Mouse (Mus musculus) R1 (cell line): ENCODE data around the gene Ttc34.

Source experiments
- DNase-seq: peaks from one replicate; pipeline ENCODE4 v3.0.0-alpha.2; 2018; ENCODE audit warnings: low read depth, low spot score

The Ttc34 gene

DNA sequence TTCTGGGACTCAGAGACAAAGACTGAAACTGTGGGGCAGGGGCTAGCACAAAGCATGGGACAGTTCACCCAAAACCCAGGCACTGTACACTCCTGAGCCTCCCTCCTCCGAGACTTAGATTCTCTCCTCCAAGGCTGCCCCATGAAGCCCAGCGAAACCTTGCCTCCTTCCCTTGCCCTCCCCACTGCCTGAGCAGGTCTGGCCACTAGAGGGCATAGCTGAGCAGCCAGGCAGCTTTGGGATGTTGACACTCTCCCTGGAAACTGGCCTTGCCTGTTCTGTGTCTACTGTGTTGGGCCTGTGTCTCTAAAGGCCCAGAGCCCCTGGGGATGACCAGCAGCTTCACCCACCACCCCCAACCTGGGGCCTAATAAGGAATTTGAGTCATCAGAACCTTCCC, at the start of gene Ttc34:
Ttc34 (plus strand) TSS at position 290 of the 400 bp plus-strand sequence.
- peak; percentile 78 for DNase-seq

DNA sequence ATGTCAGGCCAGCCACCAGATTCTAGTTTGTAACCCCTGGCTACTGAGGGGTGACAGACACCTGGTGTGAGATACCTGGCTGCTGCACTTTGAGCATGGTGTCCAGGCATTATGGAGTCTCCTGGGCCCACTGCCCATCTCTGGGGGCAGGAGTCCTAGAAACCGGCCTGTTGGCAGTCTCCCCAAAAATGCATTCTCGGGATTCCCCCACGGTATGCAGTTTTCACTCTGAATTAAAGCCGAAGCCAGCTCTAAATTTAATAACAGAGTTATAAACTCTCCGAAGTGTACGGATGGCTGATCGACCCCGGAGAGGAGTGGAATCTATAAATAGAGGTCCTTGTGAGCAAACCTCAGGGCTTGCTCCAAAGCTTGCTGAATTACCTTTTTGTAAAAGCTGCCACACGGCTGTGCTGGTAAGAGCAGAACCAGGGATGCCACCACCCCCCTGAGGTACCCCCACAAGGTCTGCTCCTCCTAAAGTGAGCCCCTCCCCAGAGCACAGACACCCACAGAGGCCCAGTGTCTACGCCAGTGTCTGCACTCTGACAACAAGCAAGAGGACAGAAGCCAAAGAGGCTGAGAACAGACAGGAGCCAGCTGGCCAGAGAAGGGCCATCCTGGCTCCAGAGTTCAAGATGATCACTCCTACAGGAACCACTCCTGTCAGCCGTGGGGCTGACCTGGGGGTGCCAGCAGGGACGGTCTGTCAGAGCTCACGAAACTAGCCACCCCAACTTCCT, 49.1 kb upstream of the Ttc34 start:
- no peak for DNase-seq

DNA sequence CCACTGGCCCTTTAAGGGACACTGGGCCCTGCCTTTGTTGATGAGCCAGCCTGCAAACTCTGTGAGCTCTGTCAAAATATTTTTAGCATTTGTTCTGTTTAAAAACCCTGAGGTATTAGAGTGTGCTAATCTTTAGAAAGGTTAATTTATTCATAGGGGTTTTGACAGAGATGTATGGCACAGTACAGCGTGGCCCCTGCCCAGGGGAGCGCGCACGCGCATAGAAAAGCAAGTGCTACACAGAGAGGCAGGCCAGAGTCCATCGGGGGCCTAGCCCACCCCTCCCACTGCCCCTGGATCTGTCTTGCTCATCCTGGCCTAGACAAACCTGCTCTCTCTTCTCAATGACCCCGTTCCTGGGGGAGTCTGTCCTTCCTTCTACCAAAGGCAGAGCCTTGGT, 45.4 kb upstream of the Ttc34 start:
- no peak for DNase-seq

DNA sequence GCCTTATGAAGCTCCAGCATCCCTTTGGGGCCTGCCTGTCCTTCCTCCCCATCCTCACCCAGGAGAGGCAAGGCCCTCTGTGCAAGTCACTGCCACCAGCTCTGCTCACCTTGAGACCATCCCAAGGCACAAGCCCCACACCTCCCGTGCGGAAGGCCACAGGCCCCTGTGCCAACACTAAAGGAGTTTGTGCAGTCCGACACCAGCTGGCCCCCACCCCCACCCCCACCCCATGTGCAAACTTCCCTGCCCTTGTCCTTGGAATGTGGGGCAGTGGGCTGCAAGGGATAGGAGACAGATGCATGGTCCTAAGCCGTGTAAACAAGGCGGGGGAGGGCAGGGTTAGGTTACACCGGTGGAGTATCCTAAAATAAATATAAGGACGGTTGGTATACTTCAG, 43.8 kb upstream of the Ttc34 start:
- no peak for DNase-seq

DNA sequence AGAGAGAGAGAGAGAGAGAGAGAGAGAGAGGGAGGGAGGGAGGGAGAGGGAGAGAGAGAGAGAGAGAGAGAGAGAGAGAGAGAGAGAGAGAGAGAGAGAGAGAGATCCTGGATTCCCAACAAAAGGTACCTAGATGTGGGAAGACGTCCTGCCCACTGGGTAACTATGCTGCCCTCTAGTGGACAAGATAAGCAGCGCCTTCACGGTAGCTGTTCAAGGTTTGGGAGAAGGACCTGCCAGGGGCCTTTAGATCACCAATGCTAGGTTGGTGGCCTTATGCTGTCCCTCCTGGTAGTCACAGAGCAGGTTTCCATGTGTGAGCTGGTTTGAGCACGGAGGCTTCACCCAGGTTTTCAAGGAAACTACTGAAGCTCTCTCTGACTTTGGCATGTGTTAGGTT, 39.4 kb upstream of the Ttc34 start:
- peak; percentile 68 for DNase-seq

DNA sequence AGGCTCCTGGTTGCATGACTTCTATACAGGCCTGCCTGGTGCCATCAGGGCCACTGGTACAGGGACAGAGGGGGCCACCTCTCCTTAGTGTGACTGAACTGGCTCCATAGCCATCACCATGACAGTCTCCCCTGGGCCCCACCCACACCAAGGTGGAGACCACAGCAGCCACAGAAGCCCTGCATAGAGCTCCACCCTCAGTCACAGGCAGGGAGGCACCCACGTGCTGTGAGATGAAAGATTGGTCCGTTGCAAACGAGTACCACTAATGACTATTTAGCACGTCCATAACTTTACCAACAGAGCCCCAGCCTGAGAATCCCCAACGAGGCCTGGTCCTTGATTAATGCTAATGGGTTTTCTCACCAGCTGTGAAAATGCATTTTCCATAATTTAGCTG, 36.7 kb upstream of the Ttc34 start:
- no peak for DNase-seq

DNA sequence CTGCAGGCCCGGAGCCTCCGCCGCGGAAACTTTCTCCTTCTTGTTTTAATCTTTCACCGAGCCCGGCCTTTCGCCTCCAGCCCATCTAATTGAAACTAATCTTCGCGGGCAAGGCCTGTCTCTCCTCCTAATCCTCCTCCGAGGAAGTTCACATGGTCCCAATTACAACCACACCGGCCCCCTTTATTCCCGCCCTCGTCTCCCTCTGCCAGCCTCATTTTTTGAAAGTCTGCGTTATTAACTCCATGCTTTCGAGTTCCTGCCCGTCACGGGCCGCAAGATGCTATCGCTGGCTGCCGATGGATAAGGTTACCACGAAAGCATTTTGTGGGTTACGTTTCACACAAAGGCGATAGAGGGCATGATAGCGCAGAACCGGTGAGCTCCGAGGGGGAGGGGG, 35.0 kb upstream of the Ttc34 start:
- DNase-seq: no peak

DNA sequence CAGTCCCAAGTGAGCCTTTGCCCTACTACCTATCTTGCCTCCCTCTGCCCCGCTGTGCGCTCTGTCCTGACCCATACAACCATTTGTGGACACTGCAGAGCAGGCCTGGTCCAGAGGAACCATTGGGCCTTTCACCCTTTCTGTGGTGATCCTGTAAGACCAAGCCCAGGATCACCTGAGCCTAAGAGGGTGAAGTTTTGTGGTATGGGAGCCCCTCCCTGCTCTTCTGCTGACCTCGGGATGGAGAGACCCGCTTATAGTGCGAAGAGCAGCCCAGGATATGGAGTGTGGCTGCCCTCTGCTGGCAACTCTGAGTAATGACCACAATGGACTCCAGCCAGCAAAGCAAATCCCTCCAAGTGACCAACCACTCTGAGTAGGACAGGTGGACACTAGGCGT, 11.6 kb upstream of the Ttc34 start:
- DNase-seq: peak; percentile 64

DNA sequence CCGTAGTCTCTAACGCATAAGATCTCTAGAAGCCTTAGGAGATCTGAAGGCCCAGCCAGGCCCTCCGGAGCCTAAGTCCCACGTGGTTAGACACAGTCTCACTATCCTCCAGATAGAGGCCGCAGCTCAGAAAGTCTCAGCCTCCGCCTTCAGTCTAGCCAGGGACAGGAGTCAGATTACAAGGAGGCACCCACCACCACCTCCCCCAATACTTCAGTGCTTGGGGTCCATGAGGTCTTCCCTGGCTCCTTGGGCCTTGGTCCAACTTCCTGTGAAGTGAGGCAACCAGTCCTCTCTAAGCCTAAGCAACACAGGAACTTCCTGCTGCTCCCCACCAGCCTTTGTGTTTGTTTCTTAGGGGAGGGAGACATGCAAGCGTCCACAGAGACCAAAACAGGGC, 11.0 kb upstream of the Ttc34 start:
- no peak for DNase-seq

DNA sequence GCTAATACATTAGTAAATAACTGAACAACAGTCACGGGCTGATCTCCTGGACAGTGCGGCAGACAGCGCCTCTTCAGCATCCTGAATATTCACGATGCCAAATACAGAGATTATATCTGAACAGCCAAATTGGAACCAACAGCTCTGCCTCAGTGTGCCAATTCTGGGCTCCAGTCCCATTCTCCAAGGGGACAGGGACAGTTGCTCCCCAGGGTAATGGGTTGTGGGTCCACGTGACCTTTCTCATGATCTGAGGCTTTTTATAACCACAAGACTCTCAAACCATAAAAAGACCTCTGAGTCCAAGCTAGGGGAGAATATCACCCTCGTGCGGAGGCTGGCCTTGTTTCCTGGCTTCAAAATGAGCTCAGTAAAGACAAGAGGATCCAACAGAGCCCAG, 10.1 kb upstream of the Ttc34 start:
- DNase-seq: no peak

DNA sequence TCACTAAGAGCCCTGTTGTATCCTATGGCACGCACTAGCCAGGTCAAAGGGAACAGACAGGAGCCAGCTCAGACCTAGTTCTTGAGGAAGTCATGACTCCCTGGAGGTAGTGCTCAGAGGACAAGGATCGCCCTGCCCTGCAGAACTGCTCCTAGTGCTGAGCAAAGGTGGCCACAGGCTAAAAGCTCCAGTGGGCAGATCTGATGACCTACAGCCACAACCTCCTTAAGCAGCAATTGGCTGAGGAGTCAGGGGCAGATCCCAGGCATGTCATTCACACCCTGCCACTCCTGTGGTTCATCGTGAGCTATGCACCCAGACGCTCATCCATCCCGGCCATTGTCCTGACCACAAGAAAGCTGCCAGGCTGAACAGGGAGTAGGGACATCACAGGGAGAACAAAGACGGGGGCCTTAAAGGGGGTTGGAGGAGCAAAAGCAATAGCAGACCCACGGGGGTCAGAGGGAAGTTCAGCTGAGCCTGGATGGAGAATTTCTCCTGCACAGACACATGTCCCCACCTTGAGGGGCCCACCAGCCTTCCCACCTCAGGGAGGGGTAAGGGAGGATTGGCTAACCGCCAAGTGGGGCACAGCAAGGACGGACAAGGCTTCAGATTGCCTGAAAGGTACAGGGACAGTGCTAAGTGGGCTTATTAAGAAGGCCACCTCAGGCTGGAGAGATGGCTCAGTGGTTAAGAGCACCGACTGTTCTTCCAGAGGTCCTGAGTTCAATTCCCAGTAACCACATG, 9.2 kb upstream of the Ttc34 start:
- DNase-seq: no peak

DNA sequence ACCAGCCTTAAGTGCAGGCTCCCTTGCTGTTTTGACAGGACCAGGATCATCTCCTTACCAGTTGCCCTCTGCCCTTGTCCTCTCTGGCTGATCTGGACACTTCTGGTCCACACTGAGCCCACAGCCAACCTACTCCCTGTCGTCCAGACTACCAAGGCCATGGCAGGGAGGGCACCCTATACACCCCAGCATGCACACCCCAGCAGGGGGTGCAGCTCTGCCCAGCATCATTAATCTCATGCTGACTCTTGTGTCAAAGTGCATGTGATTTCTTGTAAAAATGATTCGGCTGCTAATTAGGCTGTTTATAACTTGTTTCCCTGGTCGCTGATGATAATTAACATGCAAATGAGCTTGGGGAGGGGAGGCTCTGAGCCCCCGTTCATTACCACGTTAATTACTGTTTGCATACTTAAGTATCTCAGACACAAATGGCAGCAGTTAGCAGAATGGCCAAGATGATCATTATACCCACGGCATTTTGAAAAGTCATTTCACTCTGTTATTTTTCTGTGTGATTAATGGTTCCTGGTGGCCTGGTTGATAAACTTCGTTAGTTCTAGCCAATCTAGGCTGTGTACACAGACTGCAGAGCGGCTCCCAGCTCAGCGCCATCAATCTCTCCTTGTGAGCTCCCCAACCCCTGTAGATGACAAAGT, 5.2 kb upstream of the Ttc34 start:
- no peak for DNase-seq

DNA sequence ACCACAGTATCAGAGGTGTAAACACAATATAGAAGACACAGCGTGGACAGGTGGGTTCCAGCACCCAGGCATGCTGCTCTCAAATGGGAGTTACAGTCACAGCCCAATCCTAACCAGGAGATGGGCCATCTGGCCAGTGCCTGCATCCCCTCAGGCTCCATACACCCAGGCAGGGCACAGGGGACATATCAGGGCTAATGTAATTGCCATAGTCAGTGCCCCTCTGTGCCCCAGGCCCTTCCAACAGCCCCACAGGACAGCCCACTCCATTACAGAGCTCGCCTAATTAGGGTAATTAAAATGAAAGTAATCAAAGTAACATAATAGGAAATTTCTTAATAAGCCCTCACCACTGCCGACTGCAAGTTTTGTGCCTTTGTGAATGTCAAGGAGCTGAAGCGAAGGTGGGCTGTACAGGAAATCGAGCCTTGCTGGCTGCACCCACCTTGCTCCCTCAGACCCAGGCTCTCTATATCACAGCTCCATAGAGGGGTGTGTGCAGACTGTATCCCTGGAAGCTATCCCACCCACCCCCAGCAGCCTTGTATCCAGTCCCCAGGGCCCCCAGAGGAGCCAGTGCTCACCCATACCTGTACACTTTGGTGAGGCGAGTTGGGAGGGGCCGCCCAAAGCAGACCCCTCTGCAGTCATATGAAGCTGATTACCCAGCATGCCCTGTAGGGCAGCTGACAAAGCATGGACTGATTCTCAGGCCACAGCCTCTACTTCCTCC, 910 bp upstream of the Ttc34 start:
- DNase-seq: no peak

DNA sequence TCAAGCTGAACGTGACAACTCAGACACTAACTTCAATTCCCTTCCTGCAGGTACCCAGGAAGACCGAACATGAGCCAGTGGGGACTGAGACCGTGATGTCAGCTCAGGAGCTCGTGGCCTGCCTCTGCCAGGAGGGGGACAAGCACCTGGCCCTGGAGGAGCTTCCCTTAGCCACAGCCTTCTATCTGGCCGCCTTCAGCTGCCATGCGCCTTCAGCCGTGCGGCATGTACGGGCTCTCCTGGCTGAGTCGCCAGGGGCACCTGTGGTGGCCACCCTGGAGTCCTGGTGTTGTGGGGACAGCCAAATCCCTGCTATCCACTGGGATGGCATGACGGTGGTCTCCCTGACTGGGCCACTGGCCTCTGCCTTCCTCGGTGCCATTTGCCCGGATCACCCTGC, 1.5 kb downstream of the Ttc34 start:
- DNase-seq: no peak

DNA sequence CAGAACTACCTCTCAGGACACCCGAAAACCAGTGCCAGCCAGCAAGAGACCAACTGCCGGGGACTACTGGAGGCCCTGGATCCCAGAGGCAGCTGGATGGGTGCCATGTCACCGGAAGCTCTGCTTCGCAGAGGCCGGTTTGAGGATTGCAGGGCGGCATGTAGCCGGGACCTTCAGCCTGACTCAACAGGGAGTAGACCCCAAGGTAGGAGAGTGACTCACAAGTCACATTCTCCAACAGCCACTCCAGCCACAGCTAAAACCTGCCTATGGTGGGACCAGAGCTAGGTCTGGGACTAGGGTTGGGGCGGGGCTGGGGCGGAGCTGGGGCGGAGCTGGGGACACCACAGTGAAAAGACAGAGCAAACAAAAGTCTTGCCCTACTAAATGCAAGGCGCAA, 2.1 kb downstream of the Ttc34 start:
- DNase-seq: peak; percentile 81

DNA sequence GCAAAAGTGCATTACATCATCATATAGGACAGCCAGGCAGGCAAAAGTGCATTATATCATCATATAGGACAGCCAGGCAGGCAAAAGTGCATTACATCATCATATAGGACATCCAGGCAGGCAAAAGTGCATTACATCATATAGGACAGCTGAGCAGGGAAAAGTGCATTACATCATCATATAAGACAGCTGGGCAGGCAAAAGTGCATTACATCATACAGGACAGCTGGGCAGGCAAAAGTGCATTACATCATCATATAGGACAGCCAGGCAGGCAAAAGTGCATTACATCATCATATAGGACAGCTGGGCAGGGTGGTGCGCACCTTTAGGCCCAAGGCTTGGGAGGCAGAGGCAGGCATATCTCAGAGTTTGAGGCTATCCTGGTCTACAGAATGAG, 15.4 kb downstream of the Ttc34 start:
- DNase-seq: no peak

DNA sequence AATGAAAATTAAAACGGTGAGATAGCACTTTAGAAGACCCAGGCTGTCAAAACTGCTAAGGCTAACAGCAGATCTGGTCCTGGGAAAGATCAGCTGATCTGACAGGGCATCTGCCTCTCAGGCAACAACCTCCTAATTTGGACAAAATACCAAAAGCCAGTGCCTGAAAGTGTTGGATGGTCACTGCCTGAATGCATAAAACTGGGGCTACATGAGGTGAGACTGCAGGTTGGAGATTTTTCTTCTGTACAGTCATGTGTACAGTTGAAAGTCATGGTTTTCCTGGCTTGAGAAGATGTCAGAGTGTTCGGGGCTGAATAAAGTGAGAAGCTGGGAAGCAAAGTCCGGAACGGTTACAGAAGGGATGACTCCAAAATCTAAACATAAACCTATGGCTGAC, 16.6 kb downstream of the Ttc34 start:
- no peak for DNase-seq

DNA sequence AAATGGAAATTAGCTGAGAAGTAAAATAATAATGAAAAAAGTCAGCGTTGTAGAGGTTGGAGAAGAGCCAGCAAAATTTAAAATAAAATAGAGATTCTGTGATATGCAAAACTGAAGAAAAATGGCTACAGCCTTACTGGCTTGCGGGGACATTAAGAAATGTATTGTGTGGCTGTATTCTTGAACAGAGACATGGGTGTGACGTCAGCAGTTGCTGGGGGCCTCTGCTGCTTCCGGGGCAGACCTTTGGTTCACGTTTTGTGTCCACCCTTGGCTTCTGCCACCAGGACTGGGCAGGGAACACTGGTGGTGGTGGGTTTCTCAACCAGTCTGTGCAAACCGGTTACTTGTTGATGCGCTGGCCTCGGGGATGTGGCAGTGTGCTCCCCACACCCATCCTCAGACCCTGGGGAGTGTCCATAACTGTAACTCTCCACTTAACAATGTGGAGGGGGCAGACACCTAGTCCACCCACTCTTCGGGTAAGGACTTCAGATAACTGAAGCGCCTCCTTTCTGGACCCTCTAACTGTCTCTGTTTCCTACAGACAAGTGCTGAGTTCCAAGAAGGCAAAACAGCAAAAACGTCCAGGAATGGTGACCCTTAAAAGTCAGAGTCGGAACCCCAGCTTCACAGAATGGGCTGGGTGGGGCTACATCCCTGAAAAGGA, 17.6 kb downstream of the Ttc34 start:
- no peak for DNase-seq

DNA sequence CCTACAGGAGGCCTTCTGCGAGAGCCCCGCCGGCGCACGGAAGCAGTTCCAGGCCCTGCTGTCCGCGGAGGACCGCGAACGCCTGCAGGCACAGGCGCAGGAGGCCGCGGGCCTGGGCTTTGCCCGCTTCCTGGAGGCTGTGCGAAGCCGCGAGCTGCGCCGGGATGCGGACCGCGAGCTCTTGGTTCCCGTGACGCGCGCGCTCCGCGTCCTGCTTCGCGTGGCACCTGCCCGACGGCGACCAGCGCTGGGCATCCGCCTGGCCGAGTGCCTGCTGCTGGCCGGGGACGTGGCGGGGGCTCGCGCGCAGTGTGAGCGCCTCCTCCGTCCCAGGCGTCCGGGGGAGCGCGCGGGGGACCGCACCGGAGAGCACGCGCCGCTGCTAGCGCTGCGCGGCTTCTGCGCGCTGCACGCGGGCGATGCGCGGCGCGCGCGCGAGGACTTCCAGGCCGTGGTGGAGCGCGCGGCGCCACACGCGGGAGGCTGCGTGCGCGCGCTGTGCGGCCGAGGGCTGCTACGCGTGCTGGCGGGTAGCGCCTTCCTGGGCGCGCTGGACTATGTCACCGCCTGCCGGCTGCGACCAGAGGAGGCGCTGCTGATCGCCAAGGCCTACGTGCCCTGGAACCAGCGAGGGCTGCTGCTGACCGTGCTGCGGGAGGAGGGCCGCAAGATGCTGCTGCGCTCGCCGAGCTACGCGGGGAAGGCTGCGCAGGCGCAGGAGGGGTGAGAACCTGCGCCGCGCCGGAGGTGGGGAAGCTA, 18.6 kb downstream of the Ttc34 start:
- DNase-seq: peak; percentile 92

DNA sequence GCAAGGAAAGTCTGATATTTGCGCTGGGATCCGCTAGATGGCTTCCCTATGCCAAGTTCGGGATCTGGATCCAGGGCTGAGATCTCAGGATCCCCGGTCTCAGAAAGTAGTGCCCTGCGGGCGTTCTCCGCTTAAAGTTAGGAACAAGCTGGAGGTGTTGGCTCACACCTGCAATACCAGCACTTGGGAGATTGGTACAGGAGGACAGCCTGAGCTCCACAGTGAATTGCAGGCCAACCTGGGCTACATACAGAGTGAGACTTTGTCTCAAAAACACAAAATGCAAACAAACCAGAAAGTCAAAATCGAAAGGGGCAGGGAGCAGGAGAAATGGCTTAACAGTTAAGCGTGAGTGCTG, 19.2 kb downstream of the Ttc34 start:
- DNase-seq: no peak

DNA sequence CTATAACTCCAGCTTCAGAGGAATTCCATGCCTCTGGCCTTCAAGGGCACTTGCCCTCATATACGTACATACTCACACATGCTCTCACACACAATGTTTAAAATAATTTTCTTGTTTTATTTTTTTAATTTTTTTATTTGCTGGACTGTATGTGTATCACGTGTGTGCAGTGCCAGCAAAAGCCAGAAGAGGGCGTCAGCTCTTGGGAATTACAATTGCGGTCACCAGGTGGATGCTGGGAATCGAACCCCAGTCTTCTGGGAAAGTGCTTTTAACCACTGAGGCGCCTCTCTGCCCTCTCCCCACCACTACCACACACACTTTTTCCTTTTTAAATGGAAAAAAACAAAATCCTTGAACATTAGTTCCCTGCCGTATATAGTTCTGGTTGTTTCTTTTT, 19.6 kb downstream of the Ttc34 start:
- peak; percentile 57 for DNase-seq
